Mouse (Mus musculus): ENCODE results near the gene Cep104.

Cep104 gene

GRCm38 (mm10) chr4:153974431-153975291 lies at the start of gene Cep104, which contains the start of gene Dffb:
Gene Cep104, plus strand, starts transcription at chr4:153975194.
Gene Dffb, minus strand, starts transcription at chr4:153975126.
- DNase-seq: peak; percentile 97 to 98

- DNase-seq: no peak
Measured at GRCm38 (mm10) chr4:153928772-153929299, 46.2 kb upstream of the Cep104 start.

GRCm38 (mm10) chr4:153929425-153929824 lies 45.6 kb upstream of the Cep104 start:
- no peak for DNase-seq

GRCm38 (mm10) chr4:153929921-153930320 lies 45.1 kb upstream of the Cep104 start:
- DNase-seq: peak; percentile 37 to 56

GRCm38 (mm10) chr4:153943243-153943642 lies 31.8 kb upstream of the Cep104 start:
- DNase-seq: peak; percentile 83 to 87

GRCm38 (mm10) chr4:153944261-153944660 lies 30.7 kb upstream of the Cep104 start:
- peak in 1 of 2 experiments; percentile 49 for DNase-seq

GRCm38 (mm10) chr4:153945741-153946140 lies 29.3 kb upstream of the Cep104 start:
- DNase-seq: peak; percentile 54 to 76

- DNase-seq: no peak
Measured at GRCm38 (mm10) chr4:153950372-153950771, 24.6 kb upstream of the Cep104 start.

- DNase-seq: no peak
Measured at GRCm38 (mm10) chr4:153951150-153951549, 23.8 kb upstream of the Cep104 start.

GRCm38 (mm10) chr4:153951692-153952091 lies 23.3 kb upstream of the Cep104 start:
- no peak for DNase-seq

- DNase-seq: peak; percentile 69 to 75
Measured at GRCm38 (mm10) chr4:153955651-153956050, 19.3 kb upstream of the Cep104 start.

GRCm38 (mm10) chr4:153956569-153957405 lies 18.2 kb upstream of the Cep104 start, which contains the start of gene A430005L14Rik:
Gene A430005L14Rik, plus strand, starts transcription at chr4:153957237.
- peak; percentile 99 for DNase-seq

- DNase-seq: no peak
Measured at GRCm38 (mm10) chr4:153957444-153958250, 17.3 kb upstream of the Cep104 start.

- no peak for DNase-seq
Measured at GRCm38 (mm10) chr4:153962631-153963030, 12.4 kb upstream of the Cep104 start.

- peak in 1 of 2 experiments; percentile 47 for DNase-seq
Measured at GRCm38 (mm10) chr4:153966651-153967050, 8.3 kb upstream of the Cep104 start.

- no peak for DNase-seq
Measured at GRCm38 (mm10) chr4:153967556-153967955, 7.4 kb upstream of the Cep104 start.

GRCm38 (mm10) chr4:153968063-153968462 lies 6.9 kb upstream of the Cep104 start:
- DNase-seq: no peak

GRCm38 (mm10) chr4:153975292-153975662 lies 283 bp downstream of the Cep104 start:
- no peak for DNase-seq

GRCm38 (mm10) chr4:153975768-153976167 lies 774 bp downstream of the Cep104 start:
- DNase-seq: no peak

GRCm38 (mm10) chr4:153979243-153979642 lies 4.2 kb downstream of the Cep104 start:
- DNase-seq: no peak

- no peak for DNase-seq
Measured at GRCm38 (mm10) chr4:153980470-153980869, 5.5 kb downstream of the Cep104 start.

GRCm38 (mm10) chr4:153992715-153993114 lies 17.7 kb downstream of the Cep104 start:
- DNase-seq: peak; percentile 24 to 34
